Mouse (Mus musculus) E14TG2a.4 (cell line): Measurements from ENCODE around the gene Gm49394.

Experiments used
- CTCF ChIP-seq: conservative IDR thresholded peaks from 2 replicates; pipeline ENCODE4 v1.5.1; 2014; ENCODE audit warnings: low read length
- NANOG ChIP-seq: IDR thresholded peaks from 2 replicates; pipeline ENCODE4 v1.6.1; 2014; ENCODE audit warnings: borderline replicate concordance, low read length, mixed read lengths

DNA sequence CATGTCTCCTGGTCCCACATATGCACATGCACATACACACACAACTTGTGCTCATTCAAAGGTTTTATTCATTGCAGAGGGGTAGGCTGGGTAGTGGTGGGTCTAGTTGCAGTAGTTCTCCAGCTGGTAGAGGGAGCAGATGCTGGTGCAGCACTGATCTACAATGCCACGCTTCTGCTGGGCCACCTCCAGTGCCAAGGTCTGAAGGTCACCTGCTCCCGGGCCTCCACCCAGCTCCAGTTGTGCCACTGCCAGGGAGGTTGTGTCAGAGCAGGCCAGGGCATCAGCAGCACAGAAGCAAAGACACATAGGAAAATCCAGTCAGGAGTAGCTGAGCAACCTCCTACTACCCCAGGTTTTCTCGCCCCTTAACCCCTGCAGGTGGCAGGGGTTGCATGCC, 8.9 kb upstream of the Gm49394 start:
- TF ChIP-seq NANOG (no peak), CTCF (no peak)
